Mouse (Mus musculus): ENCODE measurements around the gene Zfp810.
A peak's percentile ranks its signal among the peaks of the same experiment; 100 is the strongest.
"Not testable (repeated sequence)": the region's sequence is repeated elsewhere in the genome, so short reads cannot be mapped to it uniquely, and the experiment has no call there.

The Zfp810 gene

GRCm38 (mm10) chr9:22307156-22307919, at the start of gene Zfp810:
Gene Zfp810 (minus strand): TSS chr9:22307648.
- DNase-seq (ENCODE audit: low read depth, low spot score) = peak; percentile 95

- no peak for DNase-seq (ENCODE audit: low read depth, low spot score)
Observed at GRCm38 (mm10) chr9:22355919-22356318, 48.5 kb upstream of the Zfp810 start.

GRCm38 (mm10) chr9:22353901-22354300, 46.5 kb upstream of the Zfp810 start:
- no peak for DNase-seq (ENCODE audit: low read depth, low spot score)

- peak; percentile 32 for DNase-seq (ENCODE audit: low read depth, low spot score)
Observed at GRCm38 (mm10) chr9:22353465-22353864, 46.0 kb upstream of the Zfp810 start.

GRCm38 (mm10) chr9:22340331-22340730, 32.9 kb upstream of the Zfp810 start:
- DNase-seq (ENCODE audit: low read depth, low spot score) = no peak

GRCm38 (mm10) chr9:22337217-22337616, 29.8 kb upstream of the Zfp810 start:
- no peak for DNase-seq (ENCODE audit: low read depth, low spot score)

GRCm38 (mm10) chr9:22327475-22328387, 20.3 kb upstream of the Zfp810 start:
- peak; percentile 52 for DNase-seq (ENCODE audit: low read depth, low spot score)

- no peak for DNase-seq (ENCODE audit: low read depth, low spot score)
Observed at GRCm38 (mm10) chr9:22327099-22327474, 19.6 kb upstream of the Zfp810 start.

GRCm38 (mm10) chr9:22324579-22324978, 17.1 kb upstream of the Zfp810 start:
- DNase-seq (ENCODE audit: low read depth, low spot score) = no peak

- peak; percentile 57 for DNase-seq (ENCODE audit: low read depth, low spot score)
Observed at GRCm38 (mm10) chr9:22322381-22323211, 15.1 kb upstream of the Zfp810 start.

- DNase-seq (ENCODE audit: low read depth, low spot score) = no peak
Observed at GRCm38 (mm10) chr9:22319109-22319508, 11.7 kb upstream of the Zfp810 start.

- DNase-seq (ENCODE audit: low read depth, low spot score) = not testable (repeated sequence)
Observed at GRCm38 (mm10) chr9:22316047-22316446, 8.6 kb upstream of the Zfp810 start.

- no peak for DNase-seq (ENCODE audit: low read depth, low spot score)
Observed at GRCm38 (mm10) chr9:22314066-22314465, 6.6 kb upstream of the Zfp810 start.

- no peak for DNase-seq (ENCODE audit: low read depth, low spot score)
Observed at GRCm38 (mm10) chr9:22313218-22313617, 5.8 kb upstream of the Zfp810 start.

- peak; percentile 89 for DNase-seq (ENCODE audit: low read depth, low spot score)
Observed at GRCm38 (mm10) chr9:22309651-22310050, 2.2 kb upstream of the Zfp810 start.

- not testable (repeated sequence) for DNase-seq (ENCODE audit: low read depth, low spot score)
Observed at GRCm38 (mm10) chr9:22307920-22308262, 443 bp upstream of the Zfp810 start.

GRCm38 (mm10) chr9:22306726-22307125, 722 bp downstream of the Zfp810 start:
- peak; percentile 22 for DNase-seq (ENCODE audit: low read depth, low spot score)

GRCm38 (mm10) chr9:22302199-22302598, 5.2 kb downstream of the Zfp810 start:
- no peak for DNase-seq (ENCODE audit: low read depth, low spot score)

GRCm38 (mm10) chr9:22278733-22279132, 28.7 kb downstream of the Zfp810 start:
- no peak for DNase-seq (ENCODE audit: low read depth, low spot score)

GRCm38 (mm10) chr9:22268886-22269285, 38.6 kb downstream of the Zfp810 start:
- no peak for DNase-seq (ENCODE audit: low read depth, low spot score)

- no peak for DNase-seq (ENCODE audit: low read depth, low spot score)
Observed at GRCm38 (mm10) chr9:22262611-22263010, 44.8 kb downstream of the Zfp810 start.

- DNase-seq (ENCODE audit: low read depth, low spot score) = no peak
Observed at GRCm38 (mm10) chr9:22261594-22261993, 45.9 kb downstream of the Zfp810 start.
